Mouse (Mus musculus): ENCODE measurements at regions not wholly inside any gene's neighbourhood (a gene's known extent, or its start where the extent isn't known, plus 50 kb on each side); places are given as distances from the start of the nearest gene placed in this dataset.

DNA sequence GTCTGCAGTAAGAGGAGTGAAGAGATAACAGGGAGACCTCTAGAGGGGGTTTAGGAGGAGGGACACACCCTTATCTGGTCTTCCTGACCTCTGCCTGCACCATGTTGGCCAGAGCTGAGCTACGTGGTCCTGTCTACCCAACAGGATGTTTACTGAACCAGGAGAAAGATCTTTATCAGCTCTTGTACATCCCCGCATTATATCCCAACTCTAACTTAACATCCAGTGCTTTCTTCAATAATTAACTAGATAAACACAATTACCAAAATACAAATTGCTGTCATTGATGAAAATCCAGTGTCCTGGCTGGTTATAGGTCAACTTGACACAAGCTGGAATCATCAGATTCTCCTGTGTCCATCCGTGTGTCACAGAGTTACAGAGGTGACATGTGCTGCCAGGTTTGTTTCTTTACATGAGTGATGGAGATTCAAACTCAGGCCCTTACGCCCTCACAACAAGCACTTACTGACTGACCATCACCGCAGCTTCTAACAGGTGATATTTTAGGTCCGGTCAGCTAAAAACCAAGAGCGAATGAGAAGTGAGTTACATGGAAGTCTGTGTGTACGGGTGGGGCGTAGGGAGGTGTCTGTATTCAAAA is 77.1 kb upstream of the Cpm start:
- TF ChIP-seq CTCF (IDR thresholded peaks at IDR 0.05; ENCODE audit: control insufficient read depth, insufficient read depth, low read length): no peak
- TF ChIP-seq POLR2A (IDR thresholded peaks at IDR 0.05; ENCODE audit: borderline replicate concordance, control insufficient read depth, low read depth, low read length): no peak

Measured in bone marrow, adult 2 months (tissue).